Mouse (Mus musculus) MEL (cell line): ENCODE data around the gene Ascc2. TPM values are rescaled to one million over a fixed set of nuclear protein-coding genes. Genes with fewer than 3 reads are reported as not detected.

ENCODE experiments used
- DNase-seq: peaks from one replicate; pipeline ENCODE4 v3.0.0; 2011; ENCODE audit warnings: low read depth, low spot score
- H3K27ac ChIP-seq: 2 replicates; pipeline ENCODE4 v1.5.1; 2012; ENCODE audit warnings: low read depth, mild to moderate bottlenecking, control low read depth, low read length, moderate library complexity; ENCODE audit not compliant: control insufficient read depth
- H3K27me3 ChIP-seq, 2 experiments: fragments of 150-350 bp in 1 of 2; sonication (generic) in 1 of 2; 2 replicates each; pipeline ENCODE4 v1.6.1; 2012; ENCODE audit warnings: low read length in 2 of 2, mild to moderate bottlenecking in 2 of 2, improper control_type of control experiment in 1 of 2, moderate library complexity in 1 of 2; ENCODE audit not compliant: insufficient read depth in 2 of 2, control insufficient read depth in 1 of 2
- H3K36me3 ChIP-seq, 2 experiments: 2 replicates each; pipeline ENCODE4 v1.6.1; 2012 to 2014; ENCODE audit warnings: low read length in 2 of 2, improper control_type of control experiment in 1 of 2, inconsistent platforms in 1 of 2, mild to moderate bottlenecking in 1 of 2; ENCODE audit not compliant: insufficient read depth in 2 of 2, control insufficient read depth in 1 of 2
- H3K4me1 ChIP-seq, 2 experiments: fragments of 150-350 bp in 1 of 2; sonication (generic) in 1 of 2; 2 replicates each; pipeline ENCODE4 v1.6.1; 2012; ENCODE audit warnings: low read length in 2 of 2, improper control_type of control experiment in 1 of 2, mild to moderate bottlenecking in 1 of 2; ENCODE audit not compliant: insufficient read depth in 2 of 2, control insufficient read depth in 1 of 2
- H3K4me3 ChIP-seq, 2 experiments: fragments of 150-350 bp in 1 of 2; sonication (generic) in 1 of 2; 2 replicates each; pipeline ENCODE4 v1.5.1; 2012; ENCODE audit warnings: low read depth in 2 of 2, low read length in 2 of 2, mild to moderate bottlenecking in 2 of 2, moderate library complexity in 2 of 2, control low read depth in 1 of 2, improper control_type of control experiment in 1 of 2; ENCODE audit not compliant: control insufficient read depth in 1 of 2, insufficient read depth in 1 of 2
- H3K79me2 ChIP-seq: 2 replicates; pipeline ENCODE4 v1.6.1; 2012; ENCODE audit warnings: mild to moderate bottlenecking, low read length, moderate library complexity; ENCODE audit not compliant: control insufficient read depth, poor library complexity, insufficient read depth
- H3K9ac ChIP-seq: 2 replicates; pipeline ENCODE4 v1.6.1; 2012; ENCODE audit warnings: low read depth, mild to moderate bottlenecking, control low read depth, low read length, moderate library complexity; ENCODE audit not compliant: control insufficient read depth, poor library complexity, severe bottlenecking
- H3K9me3 ChIP-seq: fragments of 150-350 bp; sonication (generic); replicated peaks from 2 replicates; pipeline ENCODE4 v1.6.1; 2012; ENCODE audit warnings: mild to moderate bottlenecking, low read length, improper control_type of control experiment, moderate library complexity; ENCODE audit not compliant: insufficient read depth
- BHLHE40 ChIP-seq: IDR thresholded peaks from 2 replicates; pipeline ENCODE4 v1.6.1; 2012; ENCODE audit warnings: low read depth, mild to moderate bottlenecking, inconsistent platforms, low read length, improper control_type of control experiment, borderline replicate concordance
- CTCF ChIP-seq, 3 experiments: IDR thresholded peaks in 2 of 3; conservative IDR thresholded peaks in 1 of 3; 2 replicates each; pipeline ENCODE4 v1.5.1; 2011 to 2012; ENCODE audit warnings: low read length in 3 of 3, low read depth in 2 of 3, mild to moderate bottlenecking in 2 of 3, improper control_type of control experiment in 1 of 3, inconsistent platforms in 1 of 3, mixed read lengths in 1 of 3, moderate library complexity in 1 of 3; ENCODE audit not compliant: control insufficient read depth in 1 of 3, insufficient read depth in 1 of 3, poor library complexity in 1 of 3, severe bottlenecking in 1 of 3
- E2F4 ChIP-seq: IDR thresholded peaks from 2 replicates; pipeline ENCODE4 v1.6.1; 2011; ENCODE audit warnings: low read depth, low read length, improper control_type of control experiment, borderline replicate concordance
- ELF1 ChIP-seq: IDR thresholded peaks from 2 replicates; pipeline ENCODE4 v1.6.1; 2014; ENCODE audit warnings: low read depth, mild to moderate bottlenecking, inconsistent platforms, low read length, improper control_type of control experiment, moderate library complexity
- EP300 ChIP-seq, 2 experiments: IDR thresholded peaks; 2 replicates each; pipeline ENCODE4 v1.6.1; 2011; ENCODE audit warnings: improper control_type of control experiment in 2 of 2, low read length in 2 of 2, low read depth in 1 of 2, mild to moderate bottlenecking in 1 of 2
- GABPA ChIP-seq: IDR thresholded peaks from 2 replicates; pipeline ENCODE4 v1.6.1; 2012; ENCODE audit warnings: low read depth, mild to moderate bottlenecking, inconsistent platforms, low read length, improper control_type of control experiment, moderate library complexity
- GATA1 ChIP-seq: IDR thresholded peaks from 2 replicates; pipeline ENCODE4 v1.6.1; 2011; ENCODE audit warnings: low read depth, low read length, improper control_type of control experiment
- HCFC1 ChIP-seq: IDR thresholded peaks from 2 replicates; pipeline ENCODE4 v1.6.1; 2012; ENCODE audit warnings: low read depth, mild to moderate bottlenecking, inconsistent platforms, low read length, improper control_type of control experiment, moderate library complexity
- JUND ChIP-seq: IDR thresholded peaks from 2 replicates; pipeline ENCODE4 v1.6.1; 2011; ENCODE audit warnings: low read depth, mild to moderate bottlenecking, improper control_type of control experiment, low read length
- MAZ ChIP-seq: IDR thresholded peaks from 2 replicates; pipeline ENCODE4 v1.6.1; 2012; ENCODE audit warnings: low read depth, mild to moderate bottlenecking, inconsistent platforms, low read length, improper control_type of control experiment
- MXI1 ChIP-seq: IDR thresholded peaks from 2 replicates; pipeline ENCODE4 v1.6.1; 2011; ENCODE audit warnings: mild to moderate bottlenecking, low read depth, low read length, improper control_type of control experiment
- MYB ChIP-seq: IDR thresholded peaks from 2 replicates; pipeline ENCODE4 v1.6.1; 2011; ENCODE audit warnings: mild to moderate bottlenecking, low read depth, low read length, improper control_type of control experiment
- NRF1 ChIP-seq: IDR thresholded peaks from 2 replicates; pipeline ENCODE4 v1.6.1; 2014; ENCODE audit warnings: low read depth, mild to moderate bottlenecking, inconsistent platforms, low read length, improper control_type of control experiment, moderate library complexity; ENCODE audit not compliant: poor library complexity, insufficient read depth, severe bottlenecking
- POLR2A ChIP-seq, 2 experiments: IDR thresholded peaks; 2 replicates each; pipeline ENCODE4 v1.6.1; 2011 to 2012; ENCODE audit warnings: low read length in 2 of 2, mild to moderate bottlenecking in 2 of 2, control low read depth in 1 of 2, improper control_type of control experiment in 1 of 2, low read depth in 1 of 2, moderate library complexity in 1 of 2; ENCODE audit not compliant: control insufficient read depth in 1 of 2, insufficient read depth in 1 of 2, poor library complexity in 1 of 2
- POLR2AphosphoS5 ChIP-seq: IDR thresholded peaks from 2 replicates; pipeline ENCODE4 v1.6.1; 2012; ENCODE audit warnings: low read depth, borderline replicate concordance, mild to moderate bottlenecking, inconsistent platforms, low read length, moderate library complexity, mixed read lengths
- RAD21 ChIP-seq: IDR thresholded peaks from 2 replicates; pipeline ENCODE4 v1.6.1; 2011; ENCODE audit warnings: mild to moderate bottlenecking, low read depth, low read length, improper control_type of control experiment
- RCOR1 ChIP-seq: IDR thresholded peaks from 2 replicates; pipeline ENCODE4 v1.6.1; 2012; ENCODE audit warnings: low read depth, mild to moderate bottlenecking, inconsistent platforms, low read length, improper control_type of control experiment
- TCF12 ChIP-seq: IDR thresholded peaks from 2 replicates; pipeline ENCODE4 v1.6.1; 2014; ENCODE audit warnings: low read depth, mild to moderate bottlenecking, inconsistent platforms, low read length, improper control_type of control experiment, moderate library complexity
- ZC3H11A ChIP-seq: IDR thresholded peaks from 2 replicates; pipeline ENCODE4 v1.6.1; 2012; ENCODE audit warnings: low read depth, mild to moderate bottlenecking, inconsistent platforms, low read length, improper control_type of control experiment
- ZNF384 ChIP-seq: IDR thresholded peaks from 2 replicates; pipeline ENCODE4 v1.6.1; 2012; ENCODE audit warnings: low read depth, mild to moderate bottlenecking, inconsistent platforms, low read length, improper control_type of control experiment
- polyA plus RNA-seq, 2 experiments: library from polyadenylated mRNA; stranded (reverse) in 1 of 2; unstranded in 1 of 2; fragments of >175 nt in 1 of 2; fragments of >200 nt in 1 of 2; gene quantifications; 2 replicates each; pipeline versions ENCODE4 v1.2.1 to v1.2.4; 2012; ENCODE audit warnings: low replicate concordance in 2 of 2, low read depth in 1 of 2; ENCODE audit not compliant: insufficient read length in 2 of 2, insufficient read depth in 1 of 2, missing spikeins in 1 of 2
- total RNA-seq: library from RNA; depleted of rRNA; stranded (reverse); fragments of 300-350 nt; gene quantifications from 2 replicates; pipeline ENCODE4 v1.2.3, GENCODE M21; 2012

The Ascc2 gene
- total and polyA plus RNA-seq, 3 experiments, result 27.5 to 98.2 (median 43.5) TPM

GRCm38 (mm10) chr11:4637534-4638234 lies at the start of gene Ascc2 (continued):
- TF ChIP-seq NRF1 (0 out of 2 replicates have a peak, but pooled peaks have one; percentile 28), MYB (no peak)

- peak overlapping the region in 1 of 2 experiments; percentile 51; a peak in 2 of 4 replicates for H3K4me3 ChIP-seq
- peak overlapping the region; percentile 50 for H3K9ac ChIP-seq
- TF ChIP-seq ZC3H11A (no peak), EP300 (IDR thresholded peaks at IDR 0.05; ENCODE audit: low read depth in 1 of 2, low read length in 2 of 2) (no peak), MAZ (no peak), CTCF (IDR thresholded peaks at IDR 0.05 in 2 of 3, conservative IDR thresholded peaks at IDR 0.05 in 1 of 3; ENCODE audit: control insufficient read depth in 1 of 3, insufficient read depth in 1 of 3, low read depth in 2 of 3, low read length in 3 of 3, poor library complexity in 1 of 3, severe bottlenecking in 1 of 3) (no peak), MXI1 (no peak; the same call in 1 of the 2 replicates), MYB (no peak), RAD21 (no peak), POLR2AphosphoS5 (no peak), ELF1 (no peak), POLR2A (IDR thresholded peaks at IDR 0.05; ENCODE audit: control insufficient read depth in 1 of 2, insufficient read depth in 1 of 2, low read depth in 1 of 2, low read length in 2 of 2, poor library complexity in 1 of 2) (no peak), E2F4 (no peak), RCOR1 (no peak)
- H3K27me3 ChIP-seq, result no peaks in the 10 kb centered on the region
- no peaks in the 10 kb centered on the region for H3K9me3 ChIP-seq
- no peak overlapping the region for H3K27ac ChIP-seq
- DNase-seq, result no peak
- peaks cover 7 to 26% of the 10 kb centered on the region in 2 experiments for H3K4me1 ChIP-seq
- peaks cover 4 to 38% of the 10 kb centered on the region in 2 experiments for H3K36me3 ChIP-seq
- H3K79me2 ChIP-seq, result peaks cover 56% of the 10 kb centered on the region
These were observed 45.7 kb upstream of the Ascc2 start for GRCm38 (mm10) chr11:4591811-4592210.

- Histone ChIP-seq H3K4me1 (peaks cover 7 to 26% of the 10 kb centered on the region in 2 experiments), H3K79me2 (peaks cover 47% of the 10 kb centered on the region), H3K27me3 (no peaks in the 10 kb centered on the region), H3K9me3 (no peaks in the 10 kb centered on the region), H3K4me3 (peak overlapping the region; percentile 72 to 96), H3K9ac (peak overlapping the region; percentile 79), H3K27ac (peak overlapping the region; percentile 47), H3K36me3 (peaks cover 2 to 37% of the 10 kb centered on the region in 2 experiments; a peak in 3 of 4 replicates)
- TF ChIP-seq HCFC1, result no peak
- TF ChIP-seq ZNF384, result no peak
- no peak for TF ChIP-seq MYB
- no peak for TF ChIP-seq GATA1
- no peak for TF ChIP-seq EP300 (IDR thresholded peaks at IDR 0.05; ENCODE audit: low read depth in 1 of 2, low read length in 2 of 2)
- no peak for TF ChIP-seq MAZ
- no peak for TF ChIP-seq GABPA
- TF ChIP-seq MXI1, result no peak
- no peak for TF ChIP-seq BHLHE40
- no peak for TF ChIP-seq POLR2AphosphoS5
- no peak for TF ChIP-seq JUND
- no peak for TF ChIP-seq CTCF (IDR thresholded peaks at IDR 0.05 in 2 of 3, conservative IDR thresholded peaks at IDR 0.05 in 1 of 3; ENCODE audit: control insufficient read depth in 1 of 3, insufficient read depth in 1 of 3, low read depth in 2 of 3, low read length in 3 of 3, poor library complexity in 1 of 3, severe bottlenecking in 1 of 3)
- no peak for TF ChIP-seq TCF12
- peak; percentile 79 for DNase-seq
These were observed 44.1 kb upstream of the Ascc2 start for GRCm38 (mm10) chr11:4593491-4593848.
